ENCODE assay signal across 27 mouse cellular contexts in the genomic region with DNA sequence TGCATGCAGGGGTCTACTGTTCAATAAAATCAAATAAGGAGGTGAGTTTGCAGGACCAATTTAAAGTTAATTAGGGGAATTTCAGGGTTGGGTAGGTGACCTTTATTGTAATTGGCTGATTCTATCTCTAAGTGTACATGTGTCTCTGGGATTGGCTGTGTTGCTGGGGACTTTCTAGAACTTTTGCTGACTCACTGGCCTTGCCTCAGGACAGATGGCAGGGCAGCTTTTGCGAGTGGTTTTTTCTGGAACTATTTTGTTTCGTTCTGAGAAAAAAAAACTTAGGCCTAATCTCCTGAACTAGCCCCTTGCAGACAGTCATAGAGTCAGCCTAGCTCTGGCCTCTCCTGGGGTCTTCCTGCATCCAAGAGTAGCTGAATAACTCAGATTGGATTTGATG.
"Had no signal": no experiment of that assay in that cellular context is flagged by ENCODE, and none has a peak within 500 bp of the region (broad histone marks: within the 10 kb centered on the region; RNA-seq: fewer than 3 reads in every experiment).

No protein-coding gene starts in this region.

- DNase-seq: gastrocnemius, postnatal 14 days; gastrocnemius, postnatal 36 days; heart, adult 2 months; heart, postnatal 14 days; heart, postnatal 36 days; kidney, adult 11 months; kidney, adult 2 months; kidney, adult 9 months; kidney, postnatal 14 days; liver; liver, embryonic 13.5 days; liver, postnatal 0 days had no signal

- H3K36me3 ChIP-seq: heart, embryonic 13.5 days; heart, embryonic 15.5 days; hindbrain, embryonic 13.5 days; hindbrain, embryonic 15.5 days; kidney, embryonic 15.5 days; limb, embryonic 10.5 days; limb, embryonic 12.5 days; liver, embryonic 13.5 days; liver, embryonic 15.5 days had no signal

- H3K9me3 ChIP-seq: heart, embryonic 13.5 days; heart, embryonic 15.5 days; hindbrain, embryonic 13.5 days; hindbrain, embryonic 15.5 days; kidney, embryonic 15.5 days; limb, embryonic 10.5 days; limb, embryonic 12.5 days; liver, embryonic 13.5 days; liver, embryonic 15.5 days had no signal

- H3K27ac ChIP-seq: heart, adult 2 months; heart, embryonic 13.5 days; heart, embryonic 15.5 days; hindbrain, embryonic 13.5 days; hindbrain, embryonic 15.5 days; hindbrain, postnatal 0 days; kidney, embryonic 15.5 days; kidney, postnatal 0 days; layer of hippocampus, adult 2 months; left cerebral cortex, adult 2 months; limb, embryonic 10.5 days; limb, embryonic 12.5 days; liver, embryonic 13.5 days; liver, embryonic 15.5 days had no signal

- H3K9ac ChIP-seq: heart, embryonic 13.5 days; heart, embryonic 15.5 days; hindbrain, embryonic 13.5 days; hindbrain, embryonic 15.5 days; kidney, embryonic 15.5 days; limb, embryonic 12.5 days; liver, embryonic 13.5 days; liver, embryonic 15.5 days; liver, postnatal 0 days had no signal

- H3K4me1 ChIP-seq: heart, embryonic 13.5 days; heart, embryonic 15.5 days; hindbrain, embryonic 13.5 days; hindbrain, embryonic 15.5 days; kidney, embryonic 15.5 days; limb, embryonic 10.5 days; limb, embryonic 12.5 days; liver, embryonic 13.5 days; liver, embryonic 15.5 days had no signal

- H3K4me3 ChIP-seq: heart, adult 2 months; heart, embryonic 13.5 days; heart, embryonic 15.5 days; hindbrain, embryonic 13.5 days; hindbrain, embryonic 15.5 days; kidney, embryonic 15.5 days; layer of hippocampus, adult 2 months; left cerebral cortex, adult 2 months; limb, embryonic 10.5 days; limb, embryonic 12.5 days; liver, embryonic 13.5 days; liver, embryonic 15.5 days had no signal

- ATAC-seq: intestine, embryonic 16.5 days; liver, postnatal 0 days had no signal

- H3K27me3 ChIP-seq: heart, embryonic 13.5 days; heart, embryonic 15.5 days; hindbrain, embryonic 13.5 days; hindbrain, embryonic 15.5 days; kidney, embryonic 15.5 days; limb, embryonic 12.5 days; liver, embryonic 13.5 days; liver, embryonic 15.5 days had no signal

- H3K4me2 ChIP-seq: heart, embryonic 11.5 days; heart, embryonic 13.5 days; heart, embryonic 15.5 days; hindbrain, embryonic 13.5 days; hindbrain, embryonic 15.5 days; kidney, embryonic 15.5 days; limb, embryonic 12.5 days; liver, embryonic 11.5 days; liver, embryonic 13.5 days; liver, embryonic 15.5 days had no signal
